Mouse (Mus musculus): ENCODE measurements at regions not wholly inside any gene's neighbourhood (a gene's known extent, or its start where the extent isn't known, plus 50 kb on each side); places are given as distances from the start of the nearest gene placed in this dataset.

DNA sequence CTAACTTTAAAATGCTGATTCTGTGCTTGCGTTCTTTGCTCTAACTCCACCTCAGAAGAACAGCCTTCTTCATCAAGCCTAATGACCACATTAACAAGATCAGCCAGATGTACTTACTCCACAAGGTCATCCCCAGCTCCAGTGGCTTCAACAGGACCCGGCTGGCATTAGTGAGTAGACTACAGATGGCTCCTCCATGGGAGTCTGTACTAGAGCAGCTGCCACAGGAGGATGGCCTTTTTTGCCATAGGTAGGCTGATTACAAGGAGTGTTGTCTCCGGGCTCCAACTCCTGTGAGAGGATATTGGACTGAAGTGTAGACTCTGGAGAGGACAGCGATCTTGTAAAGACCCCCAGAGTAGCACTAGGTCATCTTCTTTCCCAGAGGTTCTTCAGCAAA, 729.7 kb downstream of the Galc start:
- Histone ChIP-seq H3K4me2 (no peak overlapping the region), H3K9me3 (no peaks in the 10 kb centered on the region), H3K4me1 (no peaks in the 10 kb centered on the region), H3K27me3 (no peaks in the 10 kb centered on the region), H3K36me3 (no peaks in the 10 kb centered on the region), H3K9ac (no peak overlapping the region), H3K4me3 (no peak overlapping the region), H3K27ac (no peak overlapping the region)
- ATAC-seq (ENCODE audit: insufficient number of reproducible peaks, insufficient read depth, low FRiP score, low TSS enrichment, low read depth): no peak
- 86% methylated on average over 4 of the region's 4 CpGs for WGBS

DNA sequence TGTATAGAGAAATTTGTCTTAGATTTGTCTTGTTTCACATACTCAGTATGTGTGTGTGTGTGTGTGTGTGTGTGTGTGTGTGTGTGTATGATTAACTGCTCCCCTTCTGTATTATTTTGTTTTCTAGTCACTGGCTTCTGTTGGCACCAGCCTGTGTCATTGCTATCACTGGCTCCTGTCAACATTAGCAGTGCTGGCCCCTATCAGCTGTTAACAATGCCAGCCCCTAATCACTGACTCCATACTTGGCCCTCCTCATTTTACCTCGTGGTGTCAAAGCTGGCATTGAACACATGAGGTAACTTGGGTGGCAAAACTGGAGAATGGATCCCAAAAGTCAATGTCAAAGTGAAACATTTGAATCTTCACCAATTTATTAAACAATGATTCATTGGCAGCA, 733.3 kb downstream of the Galc start:
- Histone ChIP-seq H3K27me3 (no peaks in the 10 kb centered on the region), H3K36me3 (no peaks in the 10 kb centered on the region), H3K9ac (no peak overlapping the region), H3K4me2 (no peak overlapping the region), H3K9me3 (no peaks in the 10 kb centered on the region), H3K4me3 (no peak overlapping the region), H3K4me1 (no peaks in the 10 kb centered on the region), H3K27ac (no peak overlapping the region)
- no peak for ATAC-seq (ENCODE audit: insufficient number of reproducible peaks, insufficient read depth, low FRiP score, low TSS enrichment, low read depth)
- WGBS: 55% methylated on average over 1 of the region's 1 CpGs

DNA sequence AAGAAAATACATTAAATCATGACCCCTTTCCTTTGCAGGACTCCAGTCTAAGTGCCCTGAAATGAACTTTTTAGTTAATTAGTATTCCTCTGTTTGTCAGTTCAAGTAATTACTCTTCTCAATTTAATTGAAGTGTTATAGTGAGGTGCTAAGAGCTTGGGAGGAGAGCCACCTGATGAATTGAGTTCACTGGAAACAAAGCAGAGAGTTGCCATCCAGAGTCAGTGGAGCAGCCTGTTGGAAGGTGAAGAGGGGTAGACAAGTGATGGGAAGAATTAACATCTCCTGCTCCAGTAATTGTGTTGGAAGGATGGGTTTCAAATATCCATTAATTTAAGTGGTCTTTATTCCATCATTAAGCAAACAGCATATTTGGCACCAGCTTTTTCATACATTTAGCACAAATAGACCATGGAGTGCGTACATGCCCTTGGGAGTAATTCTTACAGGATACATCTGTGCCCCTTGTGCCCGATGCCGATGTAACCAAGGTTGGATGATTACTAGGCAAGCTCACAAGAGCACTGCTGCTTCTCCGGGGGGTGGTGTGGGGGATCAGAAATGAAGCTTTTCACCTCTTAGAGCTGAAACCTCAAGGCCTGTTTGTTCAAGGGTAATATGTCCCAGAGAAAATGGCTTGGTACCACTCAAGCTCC, 739.3 kb downstream of the Galc start:
- 83% methylated on average over 4 of the region's 4 CpGs for WGBS
- no peak for ATAC-seq (ENCODE audit: insufficient number of reproducible peaks, insufficient read depth, low FRiP score, low TSS enrichment, low read depth)
- Histone ChIP-seq H3K9ac (no peak overlapping the region), H3K36me3 (no peaks in the 10 kb centered on the region), H3K27ac (no peak overlapping the region), H3K9me3 (no peaks in the 10 kb centered on the region), H3K4me2 (no peak overlapping the region), H3K4me3 (no peak overlapping the region), H3K27me3 (no peaks in the 10 kb centered on the region), H3K4me1 (peaks cover 2% of the 10 kb centered on the region; the same call in 1 of the 2 replicates)

DNA sequence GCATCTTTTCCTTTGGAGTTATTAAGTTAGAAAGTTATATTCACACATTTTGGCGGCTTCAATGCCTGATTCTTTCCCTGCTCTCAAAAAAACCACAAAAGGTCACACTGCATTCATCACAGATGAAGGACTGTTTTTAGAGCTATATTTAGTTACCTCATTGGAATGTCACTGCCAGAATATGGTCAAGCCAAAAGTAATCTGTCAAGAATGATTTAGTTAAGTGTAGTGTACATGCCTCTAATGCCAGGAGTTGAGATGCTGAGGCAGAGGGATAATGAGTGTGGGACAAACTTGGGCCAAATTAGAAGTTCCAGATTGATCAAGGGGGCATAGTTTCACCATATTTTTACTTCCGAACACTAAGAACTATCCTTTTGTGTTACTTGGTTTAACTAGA, 741.7 kb downstream of the Galc start:
- WGBS: 57% methylated on average over 2 of the region's 2 CpGs

DNA sequence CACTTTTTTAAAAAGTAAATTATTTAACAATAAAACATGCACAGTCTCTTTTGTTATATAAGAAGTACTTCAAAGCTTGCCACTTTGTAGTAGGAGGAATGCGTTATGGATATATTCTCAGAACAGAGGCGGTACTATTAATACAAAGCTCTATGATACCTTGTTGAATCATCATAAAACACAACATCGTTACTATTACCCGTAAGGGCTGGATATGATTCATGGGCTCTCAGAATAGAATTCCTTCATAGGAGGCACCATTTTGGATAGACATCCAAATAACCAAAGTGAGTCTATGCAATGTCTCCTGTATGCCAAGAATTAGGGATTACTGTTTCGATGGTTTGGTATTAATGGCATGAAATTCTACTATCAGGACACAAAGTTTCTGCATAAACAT, 743.5 kb downstream of the Galc start:
- no peak for ATAC-seq (ENCODE audit: insufficient number of reproducible peaks, insufficient read depth, low FRiP score, low TSS enrichment, low read depth)

More for the DNA sequence above, 741.7 kb downstream of the Galc start:
- H3K27ac ChIP-seq: no peak overlapping the region
- H3K4me3 ChIP-seq: no peak overlapping the region
- no peak overlapping the region for H3K4me2 ChIP-seq
- no peaks in the 10 kb centered on the region for H3K9me3 ChIP-seq
- H3K4me1 ChIP-seq: peaks cover 2% of the 10 kb centered on the region; the same call in 1 of the 2 replicates
- no peaks in the 10 kb centered on the region for H3K27me3 ChIP-seq
- no peak for ATAC-seq (ENCODE audit: insufficient number of reproducible peaks, insufficient read depth, low FRiP score, low TSS enrichment, low read depth)
- no peak overlapping the region for H3K9ac ChIP-seq
- H3K36me3 ChIP-seq: no peaks in the 10 kb centered on the region

DNA sequence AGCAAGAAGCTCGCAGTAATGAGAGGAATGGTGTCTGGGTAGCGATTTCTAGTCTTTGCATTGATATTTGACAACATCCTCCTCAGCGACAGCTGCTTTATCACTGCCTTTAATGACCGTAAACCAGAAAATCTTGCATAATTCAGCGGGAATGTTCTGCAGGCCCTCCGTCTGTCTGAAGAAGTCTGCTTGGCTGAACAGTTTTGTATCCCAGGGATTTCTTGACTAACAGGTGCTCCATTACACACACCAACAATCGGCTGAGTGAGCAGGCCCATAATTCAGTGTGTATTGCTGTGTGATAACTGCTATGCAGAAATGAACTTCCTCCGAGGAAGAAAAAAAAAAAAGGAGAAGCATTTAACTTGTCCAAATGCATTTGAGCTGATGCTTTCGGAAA, 747.4 kb downstream of the Galc start:
- no peak overlapping the region for H3K4me3 ChIP-seq
- 60% methylated on average over 9 of the region's 9 CpGs for WGBS
- no peak for ATAC-seq (ENCODE audit: insufficient number of reproducible peaks, insufficient read depth, low FRiP score, low TSS enrichment, low read depth)

More for the DNA sequence above, 743.5 kb downstream of the Galc start:
- Histone ChIP-seq H3K4me2 (no peak overlapping the region), H3K36me3 (no peaks in the 10 kb centered on the region), H3K9me3 (no peaks in the 10 kb centered on the region), H3K4me3 (no peak overlapping the region), H3K27ac (no peak overlapping the region), H3K9ac (no peak overlapping the region), H3K4me1 (peaks cover 2% of the 10 kb centered on the region; the same call in 1 of the 2 replicates), H3K27me3 (no peaks in the 10 kb centered on the region)
- WGBS: 83% methylated on average over 5 of the region's 5 CpGs

DNA sequence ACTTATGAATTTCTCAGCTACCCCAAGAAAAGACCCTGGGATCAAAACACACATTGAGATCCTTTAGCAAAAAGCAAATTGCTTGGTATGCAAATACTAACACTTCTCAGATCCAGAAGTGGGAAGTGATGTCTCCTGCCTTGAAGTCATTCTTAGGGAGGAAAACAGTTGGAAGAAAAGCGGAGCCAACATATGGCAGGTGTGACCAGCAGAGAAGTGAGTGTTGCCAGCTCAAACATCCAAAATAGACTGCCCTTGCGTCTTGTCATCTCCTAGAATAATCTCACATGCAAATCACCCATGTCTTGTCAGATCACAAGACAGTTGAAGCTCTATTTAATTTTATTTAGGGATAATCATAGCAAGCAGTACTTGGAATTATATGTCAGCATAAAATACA, 757.8 kb downstream of the Galc start:
- H3K4me3 ChIP-seq: no peak overlapping the region
- WGBS: 89% methylated on average over 2 of the region's 2 CpGs
- ATAC-seq (ENCODE audit: insufficient number of reproducible peaks, insufficient read depth, low FRiP score, low TSS enrichment, low read depth): no peak
- H3K9me3 ChIP-seq: no peaks in the 10 kb centered on the region
- H3K4me2 ChIP-seq: no peak overlapping the region
- H3K4me1 ChIP-seq: no peaks in the 10 kb centered on the region
- H3K27me3 ChIP-seq: no peaks in the 10 kb centered on the region
- H3K36me3 ChIP-seq: no peaks in the 10 kb centered on the region
- no peak overlapping the region for H3K9ac ChIP-seq
- H3K27ac ChIP-seq: no peak overlapping the region

More for the DNA sequence above, 747.4 kb downstream of the Galc start:
- H3K9me3 ChIP-seq: no peaks in the 10 kb centered on the region
- no peak overlapping the region for H3K27ac ChIP-seq
- H3K9ac ChIP-seq: no peak overlapping the region
- no peaks in the 10 kb centered on the region for H3K36me3 ChIP-seq
- no peaks in the 10 kb centered on the region for H3K4me1 ChIP-seq
- no peak overlapping the region for H3K4me2 ChIP-seq
- no peaks in the 10 kb centered on the region for H3K27me3 ChIP-seq

DNA sequence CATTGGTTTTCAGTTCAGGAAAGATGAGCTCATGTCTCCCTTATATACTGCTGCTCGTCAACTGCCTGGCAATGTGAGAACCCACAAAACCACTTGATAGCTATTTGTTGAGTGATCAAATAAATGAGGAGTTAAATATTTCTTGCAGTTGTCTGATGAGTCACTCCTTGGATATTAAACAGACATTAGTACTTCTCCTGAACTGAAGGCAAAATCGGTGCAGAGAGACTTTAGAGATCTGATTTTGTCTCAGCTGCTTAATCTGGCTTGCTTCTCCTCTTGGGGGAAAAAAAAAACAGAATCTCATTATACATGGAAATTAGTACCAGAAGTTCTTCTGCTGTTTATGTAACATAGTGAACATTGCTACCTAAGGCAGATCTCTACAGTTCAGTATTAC, 775.7 kb downstream of the Galc start:
- H3K4me1 ChIP-seq: no peaks in the 10 kb centered on the region
- no peaks in the 10 kb centered on the region for H3K9me3 ChIP-seq
- H3K27me3 ChIP-seq: no peaks in the 10 kb centered on the region
- no peak overlapping the region for H3K27ac ChIP-seq
- no peak overlapping the region for H3K4me3 ChIP-seq
- WGBS: 28% methylated on average over 2 of the region's 2 CpGs
- no peak overlapping the region for H3K4me2 ChIP-seq
- no peaks in the 10 kb centered on the region for H3K36me3 ChIP-seq
- no peak for ATAC-seq (ENCODE audit: insufficient number of reproducible peaks, insufficient read depth, low FRiP score, low TSS enrichment, low read depth)
- H3K9ac ChIP-seq: no peak overlapping the region

DNA sequence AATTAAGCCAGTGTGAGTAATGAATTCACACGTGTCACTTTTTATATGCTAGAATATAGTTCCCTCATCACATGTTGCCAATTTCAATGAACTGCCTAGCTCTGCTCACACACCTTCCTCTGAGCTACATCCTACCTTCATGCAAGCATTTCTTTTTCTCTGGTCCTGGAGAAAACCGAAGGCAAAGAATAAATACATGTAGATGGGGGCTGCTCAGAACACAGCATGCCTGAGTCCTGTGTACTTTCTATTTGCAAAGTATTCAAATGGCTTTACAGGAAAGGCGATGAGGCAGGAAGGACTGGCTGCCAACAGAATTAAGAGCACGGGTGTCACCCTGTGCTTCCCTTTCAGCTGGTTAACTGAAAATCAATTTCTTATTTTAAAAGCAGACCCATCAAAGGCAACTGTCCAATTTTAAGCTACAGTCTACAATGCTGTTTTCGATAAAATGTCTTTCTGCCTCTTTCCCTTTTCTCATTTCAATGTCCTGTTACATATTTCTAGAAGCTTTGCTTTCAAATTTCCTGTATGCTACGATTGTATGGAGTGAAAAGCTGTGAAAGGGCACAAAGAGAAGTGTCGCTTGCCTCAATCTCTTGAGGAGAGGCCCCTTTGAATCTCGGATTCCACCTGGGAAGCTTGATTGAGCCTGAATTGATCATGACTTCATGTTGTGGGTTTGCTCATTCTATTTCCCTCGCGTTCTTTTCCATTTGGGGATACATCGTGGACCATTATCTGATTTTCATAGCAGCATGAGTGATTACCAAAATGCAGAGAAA, 782.6 kb downstream of the Galc start:
- Histone ChIP-seq H3K9ac (no peak overlapping the region), H3K36me3 (no peaks in the 10 kb centered on the region), H3K4me2 (0 out of 2 replicates have a peak overlapping the region, but pooled peaks have one; percentile 5), H3K27ac (no peak overlapping the region), H3K27me3 (no peaks in the 10 kb centered on the region), H3K4me1 (0 out of 2 replicates have a peak, but pooled peaks cover 2% of the 10 kb centered on the region), H3K9me3 (no peaks in the 10 kb centered on the region), H3K4me3 (no peak overlapping the region)
- ATAC-seq (ENCODE audit: insufficient number of reproducible peaks, insufficient read depth, low FRiP score, low TSS enrichment, low read depth): no peak
- 52% methylated on average over 11 of the region's 11 CpGs for WGBS

DNA sequence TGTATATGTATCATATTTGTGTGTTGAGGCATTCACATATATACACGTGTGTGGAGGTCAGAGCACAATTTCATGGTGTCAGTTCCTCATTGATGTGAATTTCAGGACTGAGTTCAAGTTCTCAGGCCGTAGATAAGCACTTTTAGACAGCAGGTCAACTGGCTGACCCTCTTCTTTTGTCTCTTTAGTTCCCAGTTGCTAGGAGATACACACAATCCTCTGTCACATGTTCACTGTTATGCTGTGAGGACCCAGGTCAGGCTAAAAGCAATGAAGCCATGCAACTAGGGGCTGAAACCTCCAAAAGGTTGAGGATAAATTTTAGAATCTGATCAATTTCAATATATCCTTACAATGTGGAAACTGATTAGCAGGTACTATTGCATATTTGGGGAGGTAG, 783.5 kb downstream of the Galc start:
- H3K9me3 ChIP-seq: no peaks in the 10 kb centered on the region
- WGBS: 67% methylated on average over 2 of the region's 2 CpGs

DNA sequence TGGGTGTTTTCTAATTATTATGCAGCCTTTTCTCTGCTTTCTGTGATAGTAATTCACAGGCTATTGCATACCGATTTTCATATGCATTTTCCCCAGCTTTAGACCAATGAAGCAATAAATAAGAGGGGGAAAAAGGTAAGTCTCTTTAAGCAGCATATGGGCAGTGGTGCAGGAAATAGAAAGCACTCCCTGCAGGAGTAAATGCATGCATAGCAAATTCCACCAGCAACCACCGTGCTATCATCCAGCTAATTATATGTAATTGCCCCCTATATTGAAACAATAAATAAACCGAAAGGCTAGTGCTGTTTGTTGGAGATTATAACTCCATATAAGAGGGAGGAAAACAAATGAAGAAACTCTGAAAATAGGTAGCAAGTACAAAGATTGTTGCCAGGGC, 790.1 kb downstream of the Galc start:
- no peak for ATAC-seq (ENCODE audit: insufficient number of reproducible peaks, insufficient read depth, low FRiP score, low TSS enrichment, low read depth)
- Histone ChIP-seq H3K27ac (no peak overlapping the region), H3K36me3 (no peaks in the 10 kb centered on the region), H3K27me3 (no peaks in the 10 kb centered on the region), H3K9ac (no peak overlapping the region), H3K4me1 (no peaks in the 10 kb centered on the region), H3K9me3 (no peaks in the 10 kb centered on the region), H3K4me2 (no peak overlapping the region), H3K4me3 (no peak overlapping the region)
- 60% methylated on average over 3 of the region's 3 CpGs for WGBS

More for the DNA sequence above, 783.5 kb downstream of the Galc start:
- Histone ChIP-seq H3K4me1 (0 out of 2 replicates have a peak, but pooled peaks cover 2% of the 10 kb centered on the region), H3K4me3 (no peak overlapping the region), H3K9ac (no peak overlapping the region), H3K36me3 (no peaks in the 10 kb centered on the region), H3K27me3 (no peaks in the 10 kb centered on the region), H3K27ac (no peak overlapping the region), H3K4me2 (no peak overlapping the region)
- ATAC-seq (ENCODE audit: insufficient number of reproducible peaks, insufficient read depth, low FRiP score, low TSS enrichment, low read depth): no peak

DNA sequence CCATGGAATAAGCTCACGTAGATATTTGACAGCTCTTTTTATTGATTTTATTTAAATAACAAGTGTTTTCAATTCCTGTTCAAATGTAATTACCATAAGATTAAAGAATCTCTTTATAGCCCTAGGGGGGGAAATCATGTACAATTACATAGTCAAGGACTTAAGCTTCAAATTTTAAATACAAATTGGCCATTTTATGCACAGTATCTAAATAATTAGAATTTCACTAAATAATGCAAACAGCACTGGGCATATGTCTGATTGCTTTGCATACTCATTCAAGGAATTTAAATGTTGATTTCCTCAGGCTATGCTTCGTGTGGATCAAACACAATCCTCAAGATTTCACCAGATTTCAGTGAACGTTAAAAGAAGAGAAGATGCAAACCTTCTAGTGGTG, 823.1 kb downstream of the Galc start:
- WGBS: 34% methylated on average over 3 of the region's 3 CpGs
- no peak for ATAC-seq (ENCODE audit: insufficient number of reproducible peaks, insufficient read depth, low FRiP score, low TSS enrichment, low read depth)
- H3K9ac ChIP-seq: no peak overlapping the region

More for the DNA sequence above, 823.1 kb downstream of the Galc start:
- H3K27ac ChIP-seq: no peak overlapping the region
- H3K27me3 ChIP-seq: no peaks in the 10 kb centered on the region
- no peaks in the 10 kb centered on the region for H3K36me3 ChIP-seq
- H3K9me3 ChIP-seq: no peaks in the 10 kb centered on the region
- no peak overlapping the region for H3K4me2 ChIP-seq
- no peaks in the 10 kb centered on the region for H3K4me1 ChIP-seq
- no peak overlapping the region for H3K4me3 ChIP-seq

Data from embryonic facial prominence, embryonic 13.5 days (tissue).